Mouse (Mus musculus) heart, postnatal 0 days (tissue): ENCODE results near the gene Ptprm.

Experiments used
- CTCF ChIP-seq: IDR thresholded peaks from 2 replicates; pipeline ENCODE4 v1.5.1; 2016; ENCODE audit warnings: antibody characterized with exemption, control low read depth, low read depth
- EP300 ChIP-seq: IDR thresholded peaks from 2 replicates; pipeline ENCODE4 v1.6.1; 2016; ENCODE audit warnings: antibody characterized with exemption, low read depth

DNA sequence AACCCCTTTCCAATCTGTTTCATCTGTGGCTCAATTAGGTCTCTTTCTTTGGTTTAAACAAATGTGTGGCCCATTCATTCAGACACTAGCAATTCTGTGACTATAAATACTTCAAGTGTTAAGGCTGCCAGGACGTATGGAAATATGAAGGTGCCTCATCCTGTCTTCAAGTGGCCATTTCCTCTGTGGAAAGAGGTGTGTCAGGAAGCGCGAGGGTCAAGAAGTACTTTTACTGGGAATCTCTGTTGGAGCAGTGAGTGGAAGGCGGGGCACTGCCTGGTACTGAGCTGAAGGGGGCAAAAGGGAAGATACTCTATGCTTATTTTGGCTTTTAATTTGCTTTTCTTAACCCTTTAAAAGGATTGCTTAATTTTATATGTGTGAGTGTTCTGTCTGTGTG lies 659.9 kb downstream of the Ptprm start:
- TF ChIP-seq CTCF (no peak), EP300 (no peak)
